Mouse (Mus musculus) hindbrain, embryonic 12.5 days (tissue): Measurements from ENCODE around the gene Olfr1508. TPM values are rescaled to one million over a fixed set of nuclear protein-coding genes. Genes with fewer than 3 reads are reported as not detected.
"Not testable (repeated sequence)": the region's sequence is repeated elsewhere in the genome, so short reads cannot be mapped to it uniquely, and the experiment has no call there.

Experiments used
- ATAC-seq: fragments of 200-750 bp; cut with Nextera tagmentation; 2 replicates; pipeline ENCODE4 v1.8.0; 2017; ENCODE audit warnings: moderate TSS enrichment; ENCODE audit not compliant: low FRiP score
- H3K27ac ChIP-seq: fragments of 300-500 bp; sonication (generic); 2 replicates; pipeline ENCODE4 v1.5.1; 2016; ENCODE audit warnings: mild to moderate bottlenecking
- H3K27me3 ChIP-seq: fragments of 300-500 bp; sonication (generic); 2 replicates; pipeline ENCODE4 v1.6.1; 2016; ENCODE audit warnings: mild to moderate bottlenecking
- H3K36me3 ChIP-seq: fragments of 300-500 bp; sonication (generic); 2 replicates; pipeline ENCODE4 v1.6.1; 2016; ENCODE audit warnings: mild to moderate bottlenecking
- H3K4me1 ChIP-seq: fragments of 300-500 bp; sonication (generic); 2 replicates; pipeline ENCODE4 v1.6.1; 2016
- H3K4me2 ChIP-seq: fragments of 300-500 bp; sonication (generic); replicated peaks from 2 replicates; pipeline ENCODE4 v1.6.1; 2016; ENCODE audit warnings: mild to moderate bottlenecking
- H3K4me3 ChIP-seq: fragments of 300-500 bp; sonication (generic); 2 replicates; pipeline ENCODE4 v1.5.1; 2016; ENCODE audit warnings: mild to moderate bottlenecking
- H3K9ac ChIP-seq: fragments of 300-500 bp; sonication (generic); 2 replicates; pipeline ENCODE4 v1.6.1; 2016; ENCODE audit warnings: mild to moderate bottlenecking, moderate library complexity
- H3K9me3 ChIP-seq: fragments of 300-500 bp; sonication (generic); replicated peaks from 2 replicates; pipeline ENCODE4 v1.6.1; 2016; ENCODE audit warnings: mild to moderate bottlenecking
- WGBS: fragments of 180-500 bp; shearing (Covaris S2); methylation state at CpG from one replicate; pipeline ENCODE4 v1.1.7; 2016; 5-methylcytosine and 5-hydroxymethylcytosine counted together
- polyA plus RNA-seq: library from polyadenylated mRNA; unstranded; fragments of >200 nt; fragmentation: Nextera tagmentation; extraction: Ambion mirVana; gene quantifications from 2 replicates; pipeline ENCODE4 v1.2.1, GENCODE M21; 2016

The Olfr1508 gene
- polyA plus RNA-seq: not detected in 2 replicates

- ATAC-seq: no peak
- Histone ChIP-seq H3K9ac (no peak within 1 kb of the TSS), H3K4me1 (no peaks in the 10 kb centered on the region), H3K27ac (no peak within 1 kb of the TSS), H3K4me2 (no peak within 1 kb of the TSS), H3K9me3 (no peaks in the 10 kb centered on the region), H3K27me3 (no peaks in the 10 kb centered on the region), H3K4me3 (no peak within 1 kb of the TSS), H3K36me3 (no peaks in the 10 kb centered on the region)
- 71% methylated on average over 2 of the region's 2 CpGs for WGBS
Observed at GRCm38 (mm10) chr14:52467395-52467794, at the start of gene Olfr1508. Gene Olfr1508, minus strand, starts transcription at chr14:52467495.

GRCm38 (mm10) chr14:52495516-52495915 lies 28.2 kb upstream of the Olfr1508 start, which contains the start of gene Olfr1507:
Gene Olfr1507, minus strand, starts transcription at chr14:52495749.
- ATAC-seq: no peak
- 87% methylated on average over 4 of the region's 4 CpGs for WGBS
- H3K4me2 ChIP-seq: no peak within 1 kb of the TSS

GRCm38 (mm10) chr14:52465738-52466137 lies 1.6 kb downstream of the Olfr1508 start:
- H3K27me3 ChIP-seq: no peaks in the 10 kb centered on the region
- no peak overlapping the region for H3K27ac ChIP-seq
- no peak for ATAC-seq
- WGBS: 90% methylated on average over 1 of the region's 1 CpGs
- no peaks in the 10 kb centered on the region for H3K9me3 ChIP-seq
- no peak overlapping the region for H3K4me3 ChIP-seq
- H3K4me1 ChIP-seq: no peaks in the 10 kb centered on the region
- H3K9ac ChIP-seq: no peak overlapping the region
- H3K4me2 ChIP-seq: no peak overlapping the region
- H3K36me3 ChIP-seq: no peaks in the 10 kb centered on the region

More at GRCm38 (mm10) chr14:52495516-52495915, 28.2 kb upstream of the Olfr1508 start, which contains the start of gene Olfr1507:
- Histone ChIP-seq H3K27me3 (no peaks in the 10 kb centered on the region), H3K4me3 (no peak within 1 kb of the TSS), H3K4me1 (no peaks in the 10 kb centered on the region), H3K36me3 (no peaks in the 10 kb centered on the region), H3K9me3 (no peaks in the 10 kb centered on the region), H3K9ac (no peak within 1 kb of the TSS), H3K27ac (no peak within 1 kb of the TSS)

- H3K27me3 ChIP-seq: no peaks in the 10 kb centered on the region
- no peaks in the 10 kb centered on the region for H3K4me1 ChIP-seq
- H3K4me2 ChIP-seq: no peak overlapping the region
- no peaks in the 10 kb centered on the region; the same call in 1 of the 2 replicates for H3K9me3 ChIP-seq
- ATAC-seq: no peak
- no peaks in the 10 kb centered on the region for H3K36me3 ChIP-seq
- H3K4me3 ChIP-seq: no peak overlapping the region
- no peak overlapping the region for H3K27ac ChIP-seq
- no peak overlapping the region for H3K9ac ChIP-seq
Observed at GRCm38 (mm10) chr14:52461928-52462327, 5.4 kb downstream of the Olfr1508 start.

- 91% methylated on average over 8 of the region's 8 CpGs for WGBS
- no peak overlapping the region for H3K4me2 ChIP-seq
- H3K36me3 ChIP-seq: no peaks in the 10 kb centered on the region
- no peaks in the 10 kb centered on the region for H3K27me3 ChIP-seq
- H3K4me1 ChIP-seq: no peaks in the 10 kb centered on the region
- H3K27ac ChIP-seq: no peak overlapping the region
- ATAC-seq: no peak
- no peak overlapping the region for H3K9ac ChIP-seq
- H3K9me3 ChIP-seq: no peaks in the 10 kb centered on the region
- no peak overlapping the region for H3K4me3 ChIP-seq
Observed at GRCm38 (mm10) chr14:52451138-52451537, 16.2 kb downstream of the Olfr1508 start.

DNA sequence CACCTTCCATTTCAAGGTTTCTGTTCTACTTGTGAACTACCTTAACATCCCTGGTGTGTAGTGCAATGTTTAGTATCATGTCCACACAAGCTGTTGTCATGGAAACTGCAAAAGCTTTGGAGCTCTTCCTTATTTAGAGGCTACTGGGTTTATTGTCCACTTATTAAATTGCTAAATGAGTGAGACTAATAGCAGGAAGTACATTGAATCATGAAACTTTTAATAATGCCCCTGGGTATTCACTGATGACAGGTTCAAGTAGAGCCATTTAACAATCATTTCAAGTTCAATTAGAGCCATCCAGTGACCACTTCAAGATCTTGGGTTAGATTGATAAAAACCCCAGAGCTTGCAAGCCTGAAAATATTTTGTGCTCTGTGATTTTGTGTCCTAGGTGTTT lies 24.6 kb downstream of the Olfr1508 start, which contains the start of gene Olfr1509:
Olfr1509 (plus strand) TSS at position 301 of the 400 bp plus-strand sequence.
- H3K4me2 ChIP-seq: no peak within 1 kb of the TSS
- no peaks in the 10 kb centered on the region for H3K27me3 ChIP-seq
- no peaks in the 10 kb centered on the region for H3K4me1 ChIP-seq
- H3K9ac ChIP-seq: no peak within 1 kb of the TSS
- ATAC-seq: no peak
- no peak within 1 kb of the TSS for H3K4me3 ChIP-seq
- no peaks in the 10 kb centered on the region for H3K36me3 ChIP-seq
- no peaks in the 10 kb centered on the region for H3K9me3 ChIP-seq
- H3K27ac ChIP-seq: no peak within 1 kb of the TSS

- no peak overlapping the region for H3K4me3 ChIP-seq
- no peak overlapping the region for H3K27ac ChIP-seq
- H3K9me3 ChIP-seq: no peaks in the 10 kb centered on the region
- ATAC-seq: no peak
- no peak overlapping the region for H3K9ac ChIP-seq
- WGBS: 90% methylated on average over 1 of the region's 1 CpGs
- H3K4me1 ChIP-seq: no peaks in the 10 kb centered on the region; the same call in 1 of the 2 replicates
- H3K36me3 ChIP-seq: no peaks in the 10 kb centered on the region
- no peak overlapping the region for H3K4me2 ChIP-seq
- no peaks in the 10 kb centered on the region for H3K27me3 ChIP-seq
Observed at GRCm38 (mm10) chr14:52427686-52428085, 39.6 kb downstream of the Olfr1508 start.

DNA sequence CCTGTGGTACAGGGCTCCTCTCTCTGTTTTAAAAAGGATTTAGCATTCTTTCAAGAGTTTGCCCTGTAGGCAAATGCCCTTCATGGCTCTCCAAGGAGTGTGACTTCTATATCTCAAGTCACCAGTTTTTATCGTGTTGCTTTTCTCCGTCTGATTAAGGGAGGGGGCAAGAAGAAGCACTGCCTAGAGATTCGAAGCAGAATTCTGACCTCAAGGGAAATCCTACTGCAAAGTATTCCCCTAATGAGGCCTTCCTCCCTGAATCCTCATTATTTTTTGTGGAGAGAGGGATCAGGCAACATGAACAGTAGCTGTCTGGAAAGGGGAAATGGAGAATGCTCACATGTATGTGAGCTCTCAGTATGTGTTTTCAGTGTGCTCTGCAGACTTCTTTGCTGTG lies 53.0 kb downstream of the Olfr1508 start, which contains the start of gene Olfr1510:
Olfr1510 (minus strand) TSS at position 101 of the 400 bp plus-strand sequence.
- no peak for ATAC-seq
- no peak within 1 kb of the TSS for H3K4me2 ChIP-seq
- no peaks in the 10 kb centered on the region for H3K4me1 ChIP-seq
- H3K9me3 ChIP-seq: no peaks in the 10 kb centered on the region
- 87% methylated on average over 3 of the region's 3 CpGs for WGBS
- no peak within 1 kb of the TSS for H3K27ac ChIP-seq
- H3K27me3 ChIP-seq: no peaks in the 10 kb centered on the region
- no peak within 1 kb of the TSS for H3K4me3 ChIP-seq
- no peaks in the 10 kb centered on the region for H3K36me3 ChIP-seq
- no peak within 1 kb of the TSS for H3K9ac ChIP-seq

DNA sequence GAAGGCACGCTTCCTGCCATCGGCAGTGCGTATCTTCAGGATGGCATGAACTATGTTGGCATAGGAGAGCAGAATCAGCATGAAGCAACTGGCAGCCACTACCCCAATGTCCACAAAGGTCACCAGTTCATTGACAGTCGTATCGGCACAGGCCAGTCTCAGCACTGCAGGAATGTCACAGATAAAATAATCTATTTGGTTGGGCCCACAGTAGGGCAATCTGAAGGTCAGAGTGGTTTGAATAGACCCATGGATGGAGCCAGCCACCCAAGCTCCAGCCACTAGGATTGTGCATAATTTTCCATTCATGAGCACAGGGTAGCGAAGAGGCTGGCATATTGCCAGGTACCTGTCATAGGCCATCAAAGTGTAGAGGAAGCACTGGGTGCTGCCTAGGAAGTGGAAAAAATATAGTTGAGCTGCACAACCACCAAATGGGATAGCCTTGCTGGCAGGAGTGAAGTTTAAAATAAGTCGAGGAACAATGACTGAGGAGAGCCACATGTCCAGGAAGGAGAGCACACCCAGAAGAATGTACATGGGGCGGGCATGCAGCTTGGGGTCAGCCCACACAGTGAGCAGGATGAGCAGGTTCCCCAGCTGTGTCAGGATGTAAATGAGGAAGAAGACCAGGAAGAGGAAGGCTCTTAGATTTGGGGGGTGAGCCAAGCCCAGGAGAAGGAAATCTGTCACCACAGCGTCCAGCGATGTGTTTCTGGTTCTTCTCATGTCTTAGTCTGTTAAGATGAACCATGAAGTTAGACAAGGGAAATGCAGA lies 57.0 kb downstream of the Olfr1508 start:
- H3K27ac ChIP-seq, H3K9ac ChIP-seq, H3K4me2 ChIP-seq, H3K36me3 ChIP-seq, H3K27me3 ChIP-seq, H3K4me1 ChIP-seq, H3K9me3 ChIP-seq, H3K4me3 ChIP-seq: not testable (repeated sequence)
- 79% methylated on average over 8 of the region's 10 CpGs for WGBS
- ATAC-seq: 0 out of 2 replicates have a peak, but pooled peaks have one; percentile 48

Other genes with a start within 250 kb of the Olfr1508 start
- 57.4 and 57.7 TPM in 2 replicates for gene Chd8, start 209.7 kb downstream of the Olfr1508 start, polyA plus RNA-seq
- gene Tox4, start 188.3 kb downstream of the Olfr1508 start, polyA plus RNA-seq: 51.1 and 57.3 TPM in 2 replicates
- 40.6 and 51.9 TPM in 2 replicates for gene Rab2b, start 187.9 kb downstream of the Olfr1508 start, polyA plus RNA-seq
- gene Mettl3, start 162.4 kb downstream of the Olfr1508 start, polyA plus RNA-seq: 54.7 and 56.1 TPM in 2 replicates
- 60.7 and 62.8 TPM in 2 replicates for gene Sall2, start 138.7 kb downstream of the Olfr1508 start, polyA plus RNA-seq
- 0.06 TPM in 1 of 2 replicates, not detected in the other for gene Olfr1513, start 111.1 kb downstream of the Olfr1508 start, polyA plus RNA-seq
- not detected in 2 replicates for gene Olfr1512, start 88.3 kb downstream of the Olfr1508 start, polyA plus RNA-seq
- gene Olfr1511, start 70.1 kb downstream of the Olfr1508 start, polyA plus RNA-seq: not detected in 2 replicates
- gene Olfr1510, start 53.1 kb downstream of the Olfr1508 start, polyA plus RNA-seq: not detected in 2 replicates
- gene Olfr1509, start 24.5 kb downstream of the Olfr1508 start, polyA plus RNA-seq: not detected in 2 replicates
- not detected in 2 replicates for gene Olfr1507, start 28.3 kb upstream of the Olfr1508 start, polyA plus RNA-seq